Mouse (Mus musculus): Measurements from ENCODE around the gene Spn. TPM values are rescaled to one million over a fixed set of nuclear protein-coding genes. Genes with fewer than 3 reads are reported as not detected.
A peak's percentile ranks its signal among the peaks of the same experiment; 100 is the strongest.

Gene Spn
- polyA plus RNA-seq, 1 experiment from 2014 or later = not detected

GRCm38 (mm10) chr7:127139100-127139499 lies 1.5 kb upstream of the Spn start:
- ATAC-seq (ENCODE audit: low FRiP score) = no peak
- H3K36me3 ChIP-seq = no peaks in the 10 kb centered on the region
- 91% methylated on average over 7 of the region's 7 CpGs for WGBS

GRCm38 (mm10) chr7:127136181-127137071 lies 1.2 kb downstream of the Spn start:
- no peak overlapping the region for H3K4me2 ChIP-seq (replicated peaks)
- no peaks in the 10 kb centered on the region for H3K9me3 ChIP-seq (replicated peaks)
- H3K36me3 ChIP-seq = no peaks in the 10 kb centered on the region
- H3K4me1 ChIP-seq = peaks cover 7% of the 10 kb centered on the region; the same call in 1 of the 2 replicates
- no peak overlapping the region for H3K9ac ChIP-seq
- no peak overlapping the region for H3K27ac ChIP-seq
- no peak for ATAC-seq (ENCODE audit: low FRiP score)
- no peaks in the 10 kb centered on the region for H3K27me3 ChIP-seq
- 87% methylated on average over 22 of the region's 22 CpGs for WGBS
- H3K4me3 ChIP-seq = no peak overlapping the region

More at GRCm38 (mm10) chr7:127139100-127139499, 1.5 kb upstream of the Spn start:
- Histone ChIP-seq H3K27me3 (no peaks in the 10 kb centered on the region), H3K9ac (no peak overlapping the region), H3K4me1 (peaks cover 4% of the 10 kb centered on the region; the same call in 1 of the 2 replicates), H3K4me2 (replicated peaks) (no peak overlapping the region), H3K4me3 (no peak overlapping the region), H3K9me3 (replicated peaks) (no peaks in the 10 kb centered on the region), H3K27ac (no peak overlapping the region)

GRCm38 (mm10) chr7:127134821-127135447 lies 2.7 kb downstream of the Spn start:
- Histone ChIP-seq H3K9me3 (replicated peaks) (no peaks in the 10 kb centered on the region), H3K36me3 (no peaks in the 10 kb centered on the region), H3K9ac (no peak overlapping the region), H3K4me1 (peaks cover 7% of the 10 kb centered on the region; the same call in 1 of the 2 replicates), H3K27me3 (no peaks in the 10 kb centered on the region), H3K27ac (no peak overlapping the region), H3K4me2 (replicated peaks) (no peak overlapping the region), H3K4me3 (no peak overlapping the region)
- WGBS = 86% methylated on average over 11 of the region's 11 CpGs
- no peak for ATAC-seq (ENCODE audit: low FRiP score)

GRCm38 (mm10) chr7:127133125-127133524 lies 4.5 kb downstream of the Spn start:
- Histone ChIP-seq H3K36me3 (no peaks in the 10 kb centered on the region), H3K9me3 (replicated peaks) (no peaks in the 10 kb centered on the region), H3K4me1 (peaks cover 7% of the 10 kb centered on the region; the same call in 1 of the 2 replicates), H3K27me3 (no peaks in the 10 kb centered on the region), H3K4me2 (replicated peaks) (no peak overlapping the region), H3K4me3 (no peak overlapping the region), H3K27ac (no peak overlapping the region), H3K9ac (no peak overlapping the region)
- 48% methylated on average over 5 of the region's 5 CpGs for WGBS
- no peak for ATAC-seq (ENCODE audit: low FRiP score)

GRCm38 (mm10) chr7:127129638-127130037 lies 8.0 kb downstream of the Spn start:
- no peak overlapping the region for H3K27ac ChIP-seq
- H3K4me2 ChIP-seq (replicated peaks) = no peak overlapping the region
- no peaks in the 10 kb centered on the region for H3K27me3 ChIP-seq
- H3K4me3 ChIP-seq = no peak overlapping the region
- H3K36me3 ChIP-seq = no peaks in the 10 kb centered on the region
- WGBS = 21% methylated on average over 4 of the region's 4 CpGs
- H3K4me1 ChIP-seq = peaks cover 3% of the 10 kb centered on the region; the same call in 1 of the 2 replicates
- no peak overlapping the region for H3K9ac ChIP-seq
- 0 out of 2 replicates have a peak, but pooled peaks have one; percentile 11 for ATAC-seq (ENCODE audit: low FRiP score)
- H3K9me3 ChIP-seq (replicated peaks) = no peaks in the 10 kb centered on the region

GRCm38 (mm10) chr7:127121911-127122270 lies 15.7 kb downstream of the Spn start, which contains the start of gene Qprt:
Qprt (minus strand) TSS chr7:127122226.
- WGBS = 4% methylated on average over 7 of the region's 7 CpGs
- H3K36me3 ChIP-seq = no peaks in the 10 kb centered on the region
- 0 out of 2 replicates have a peak within 1 kb of the TSS, but pooled peaks have one; percentile 0 for H3K4me3 ChIP-seq
- peaks cover 38% of the 10 kb centered on the region for H3K27me3 ChIP-seq
- no peak within 1 kb of the TSS for H3K9ac ChIP-seq
- ATAC-seq (ENCODE audit: low FRiP score) = no peak
- H3K4me2 ChIP-seq (replicated peaks) = peak within 1 kb of the TSS; percentile 3; the same call in 1 of the 2 replicates
- H3K9me3 ChIP-seq (replicated peaks) = no peaks in the 10 kb centered on the region; the same call in 1 of the 2 replicates
- peaks cover 14% of the 10 kb centered on the region for H3K4me1 ChIP-seq
- no peak within 1 kb of the TSS for H3K27ac ChIP-seq

- Histone ChIP-seq H3K36me3 (no peaks in the 10 kb centered on the region), H3K27me3 (peaks cover 38% of the 10 kb centered on the region), H3K4me3 (0 out of 2 replicates have a peak overlapping the region, but pooled peaks have one; percentile 0), H3K4me1 (peaks cover 14% of the 10 kb centered on the region), H3K27ac (no peak overlapping the region), H3K4me2 (replicated peaks) (peak overlapping the region; percentile 3; the same call in 1 of the 2 replicates), H3K9ac (no peak overlapping the region), H3K9me3 (replicated peaks) (no peaks in the 10 kb centered on the region; the same call in 1 of the 2 replicates)
- 10% methylated on average over 21 of the region's 21 CpGs for WGBS
- no peak for ATAC-seq (ENCODE audit: low FRiP score)
These were observed 16.3 kb downstream of the Spn start for GRCm38 (mm10) chr7:127121061-127121910.

GRCm38 (mm10) chr7:127118671-127119445 lies 18.8 kb downstream of the Spn start:
- no peaks in the 10 kb centered on the region for H3K36me3 ChIP-seq
- H3K9ac ChIP-seq = no peak overlapping the region
- WGBS = 37% methylated on average over 14 of the region's 14 CpGs
- H3K4me1 ChIP-seq = peaks cover 15% of the 10 kb centered on the region
- no peak overlapping the region for H3K4me2 ChIP-seq (replicated peaks)
- H3K27ac ChIP-seq = no peak overlapping the region
- ATAC-seq (ENCODE audit: low FRiP score) = no peak
- no peaks in the 10 kb centered on the region for H3K9me3 ChIP-seq (replicated peaks)
- no peak overlapping the region for H3K4me3 ChIP-seq
- H3K27me3 ChIP-seq = peaks cover 38% of the 10 kb centered on the region

- Histone ChIP-seq H3K4me1 (peaks cover 21% of the 10 kb centered on the region), H3K4me3 (no peak overlapping the region), H3K9me3 (replicated peaks) (no peaks in the 10 kb centered on the region), H3K9ac (no peak overlapping the region), H3K27me3 (peaks cover 33% of the 10 kb centered on the region), H3K27ac (no peak overlapping the region), H3K36me3 (no peaks in the 10 kb centered on the region), H3K4me2 (replicated peaks) (no peak overlapping the region)
- 53% methylated on average over 5 of the region's 5 CpGs for WGBS
- no peak for ATAC-seq (ENCODE audit: low FRiP score)
These were observed 19.7 kb downstream of the Spn start for GRCm38 (mm10) chr7:127117948-127118347.

- Histone ChIP-seq H3K27me3 (peaks cover 19% of the 10 kb centered on the region), H3K4me1 (peaks cover 19% of the 10 kb centered on the region), H3K4me3 (no peak overlapping the region), H3K9me3 (replicated peaks) (no peaks in the 10 kb centered on the region), H3K27ac (no peak overlapping the region), H3K36me3 (no peaks in the 10 kb centered on the region), H3K9ac (no peak overlapping the region), H3K4me2 (replicated peaks) (no peak overlapping the region)
- 43% methylated on average over 11 of the region's 11 CpGs for WGBS
- ATAC-seq (ENCODE audit: low FRiP score) = no peak
These were observed 21.2 kb downstream of the Spn start for GRCm38 (mm10) chr7:127116331-127116935.

- H3K36me3 ChIP-seq = no peaks in the 10 kb centered on the region
These were observed 22.7 kb downstream of the Spn start for GRCm38 (mm10) chr7:127114920-127115319.

More at GRCm38 (mm10) chr7:127114920-127115319, 22.7 kb downstream of the Spn start:
- H3K4me2 ChIP-seq (replicated peaks) = no peak overlapping the region
- no peak overlapping the region for H3K27ac ChIP-seq
- peaks cover 4% of the 10 kb centered on the region; the same call in 1 of the 2 replicates for H3K27me3 ChIP-seq
- no peak overlapping the region for H3K4me3 ChIP-seq
- no peak for ATAC-seq (ENCODE audit: low FRiP score)
- 85% methylated on average over 11 of the region's 11 CpGs for WGBS
- peaks cover 16% of the 10 kb centered on the region for H3K4me1 ChIP-seq
- H3K9ac ChIP-seq = no peak overlapping the region
- no peaks in the 10 kb centered on the region for H3K9me3 ChIP-seq (replicated peaks)
